Mouse (Mus musculus): ENCODE results near the gene Hoxd1.

DNA sequence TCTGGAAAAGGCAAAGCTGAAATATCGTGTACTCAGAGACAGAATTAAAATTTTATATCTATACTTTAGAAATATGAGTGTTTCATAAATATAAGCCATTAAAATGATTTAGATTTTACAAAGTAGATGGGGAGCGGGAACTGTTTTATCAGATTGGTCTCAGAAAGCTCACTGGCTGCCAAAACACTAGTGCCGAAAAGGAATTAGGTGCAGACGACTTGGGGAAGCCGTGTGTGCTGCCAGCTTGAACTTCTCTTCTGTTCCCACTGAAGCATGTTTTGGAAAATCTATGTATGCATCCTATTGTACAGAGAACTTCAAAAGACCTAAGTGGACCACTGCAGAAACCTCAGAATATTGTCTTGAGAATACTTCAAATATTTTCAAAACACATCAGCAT, 45.7 kb downstream of the Hoxd1 start:
- TF ChIP-seq CTCF (IDR thresholded peaks at IDR 0.05; ENCODE audit: insufficient read depth, low read depth, low read length) (no peak), POLR2A (IDR thresholded peaks at IDR 0.05; ENCODE audit: insufficient read depth, low read depth, low read length) (no peak)
